14 mouse cellular contexts compared by ENCODE assay signal in the genomic region with DNA sequence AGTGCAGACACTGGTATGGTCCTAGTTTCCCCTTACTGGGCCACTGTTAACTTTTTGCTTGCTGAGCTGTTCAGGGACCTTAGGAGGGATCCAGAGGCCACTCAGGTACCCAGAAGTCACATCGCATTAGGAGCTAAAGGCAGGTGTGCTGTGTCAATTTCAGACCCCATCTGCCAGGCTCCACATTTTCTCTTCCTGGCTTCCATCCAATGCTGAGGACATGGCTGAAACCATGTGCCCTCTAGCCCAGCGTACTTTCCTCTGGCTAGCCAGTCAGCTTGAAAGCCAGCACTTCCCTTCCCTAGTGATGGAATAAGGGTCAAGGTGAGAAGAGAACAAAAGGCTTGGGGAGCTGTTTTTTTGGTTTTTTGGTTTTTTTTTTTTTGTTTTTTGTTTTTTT.
"Had no signal": no experiment of that assay in that cellular context is flagged by ENCODE, and none has a peak within 500 bp of the region (broad histone marks: within the 10 kb centered on the region; RNA-seq: fewer than 3 reads in every experiment).

No protein-coding gene starts in this region.

- DNase-seq: gastrocnemius, adult 2 months; gastrocnemius, postnatal 10 days; gastrocnemius, postnatal 25 days; heart, adult 18-20 months; heart, postnatal 10 days; heart, postnatal 4 days; kidney, adult 18-20 months; kidney, adult 8-10 months; kidney, postnatal 10 days; kidney, postnatal 25 days; kidney, postnatal 4 days; liver; liver, embryonic 13.5 days; liver, postnatal 0 days had no signal
